Mouse (Mus musculus) liver, postnatal 0 days (tissue): Measurements from ENCODE around the gene Abcc3.

Experiments
- CTCF ChIP-seq: sonication (generic); IDR thresholded peaks from 2 replicates; pipeline ENCODE4 v1.5.1; 2016; ENCODE audit warnings: antibody characterized with exemption, low read depth
- EP300 ChIP-seq: IDR thresholded peaks from 2 replicates; pipeline ENCODE4 v1.6.1; 2016; ENCODE audit warnings: antibody characterized with exemption, low read depth, mild to moderate bottlenecking

DNA sequence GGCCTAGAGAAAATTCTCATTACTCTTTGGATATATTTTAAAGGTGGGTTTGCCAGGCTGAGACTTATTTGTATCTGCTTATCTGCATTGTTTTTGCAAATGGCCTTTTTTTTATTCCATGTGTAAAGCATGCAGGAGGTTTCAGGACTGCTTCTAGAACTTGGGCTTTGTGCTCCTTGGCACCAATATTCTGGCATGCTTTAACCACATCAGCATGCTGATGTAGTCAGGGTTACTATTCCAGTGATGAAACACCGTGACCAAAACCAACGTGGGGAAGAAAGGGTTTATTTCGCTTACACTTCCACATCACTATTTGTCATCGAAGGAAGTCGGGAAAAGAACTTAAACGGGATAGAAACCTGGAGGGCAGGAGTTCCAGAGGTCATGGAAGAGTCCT, 8.2 kb upstream of the Abcc3 start:
- TF ChIP-seq CTCF: no peak
- TF ChIP-seq EP300: no peak
